Mouse (Mus musculus) right cerebral cortex, postnatal 4 days (tissue): ENCODE measurements at regions not wholly inside any gene's neighbourhood (a gene's known extent, or its start where the extent isn't known, plus 50 kb on each side); places are given as distances from the start of the nearest gene placed in this dataset.
"Not testable (repeated sequence)": the region's sequence is repeated elsewhere in the genome, so short reads cannot be mapped to it uniquely, and the experiment has no call there.

Source experiments
- DNase-seq: peaks from one replicate; pipeline ENCODE4 v3.0.0-alpha.2; 2022

DNA sequence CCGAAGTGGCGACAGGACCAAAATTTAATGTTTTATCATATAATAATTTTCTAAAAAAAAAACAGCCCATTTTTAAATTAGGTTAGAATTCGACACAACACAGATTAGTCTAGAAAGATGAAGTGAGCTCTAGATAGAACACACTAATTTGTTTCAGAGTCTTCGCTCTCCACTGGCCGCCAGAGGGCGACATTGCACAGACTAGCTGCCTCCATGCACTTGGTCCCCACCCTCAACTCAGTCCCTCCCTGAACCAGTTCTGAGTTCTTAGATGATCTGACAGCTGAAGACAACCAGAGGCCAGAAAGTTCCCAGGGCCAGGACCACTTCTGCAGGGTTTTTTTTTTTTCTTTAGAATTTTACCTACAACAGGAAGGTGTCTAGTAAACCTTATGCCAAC is 296.3 kb upstream of the Olfr1507 start:
- DNase-seq: not testable (repeated sequence)

DNA sequence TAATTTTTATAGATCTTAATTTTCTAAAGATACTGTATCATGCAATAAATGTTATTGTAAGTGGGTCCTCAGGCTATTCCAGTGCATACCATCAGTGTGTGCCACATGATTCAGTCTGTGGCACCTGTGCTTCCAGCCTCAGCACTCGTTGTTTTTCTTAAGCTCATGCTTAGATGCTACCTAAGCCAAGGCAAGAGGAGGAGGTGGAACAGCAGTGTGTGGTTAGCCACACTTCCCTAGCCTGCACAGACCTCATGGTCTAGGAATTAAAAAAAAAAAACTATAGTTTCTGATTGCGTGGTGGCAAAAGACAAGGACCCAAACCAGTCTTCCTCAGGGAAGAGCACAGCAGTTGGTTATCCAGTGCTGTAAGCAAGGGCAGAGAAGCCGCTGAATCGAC is 287.3 kb upstream of the Olfr1507 start:
- not testable (repeated sequence) for DNase-seq

DNA sequence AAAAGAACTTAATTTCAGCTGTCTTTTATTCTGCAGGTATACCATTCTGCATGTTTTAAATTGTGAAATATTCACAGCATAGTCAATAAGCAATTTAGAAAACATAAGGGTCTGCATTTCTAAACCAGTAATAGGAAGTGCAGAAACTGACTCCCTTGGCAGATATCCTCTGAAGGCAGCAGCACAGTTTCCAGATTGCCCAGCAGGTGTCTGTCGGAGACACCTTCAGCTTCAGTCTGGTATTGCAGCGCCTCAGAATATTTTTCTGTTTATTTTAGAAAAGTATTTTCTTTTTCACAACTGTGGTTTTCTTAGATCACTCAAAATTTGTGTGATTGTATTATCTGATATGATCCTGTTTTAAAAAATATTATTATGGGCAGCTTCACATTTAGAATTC is 280.3 kb upstream of the Olfr1507 start:
- DNase-seq: not testable (repeated sequence)

DNA sequence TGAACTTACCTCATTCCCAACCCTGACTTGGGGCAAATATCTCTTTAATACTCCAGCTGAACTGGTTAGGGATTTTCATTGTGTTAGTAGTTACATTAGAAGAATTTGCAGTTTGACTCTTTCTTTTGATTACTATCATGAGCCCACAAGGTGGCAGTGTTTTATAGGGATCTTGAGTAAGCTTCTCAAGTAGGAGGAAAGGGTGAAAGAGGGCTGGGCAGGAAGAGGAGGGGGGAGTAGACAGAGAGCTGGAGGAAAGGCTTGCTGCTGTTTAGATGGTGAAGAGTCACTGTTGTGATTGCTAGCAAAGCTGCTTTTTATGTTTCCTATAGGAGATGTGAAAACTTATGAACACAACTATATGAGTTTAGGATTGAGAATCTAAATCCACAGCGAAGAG is 273.9 kb upstream of the Olfr1507 start:
- DNase-seq: not testable (repeated sequence)

DNA sequence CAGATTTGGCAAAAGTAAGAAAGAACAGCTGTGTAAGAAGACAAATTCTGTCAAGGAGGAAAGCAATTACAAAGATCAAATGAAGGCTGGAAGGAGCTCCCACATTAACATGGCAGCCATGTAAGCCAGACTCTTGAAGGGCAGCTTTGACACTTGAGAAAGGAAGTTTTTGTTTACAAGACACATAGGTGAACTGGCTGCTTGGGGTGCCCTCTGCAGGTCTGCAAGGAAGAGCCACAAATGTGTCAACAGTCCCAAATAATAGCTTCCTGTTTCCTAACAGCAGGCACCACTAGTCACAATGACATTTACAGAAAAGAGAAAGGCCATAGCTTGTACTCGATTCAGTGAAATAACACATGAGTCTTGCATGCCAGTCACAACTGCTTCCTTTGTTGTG is 256.6 kb upstream of the Olfr1507 start:
- DNase-seq: not testable (repeated sequence)

DNA sequence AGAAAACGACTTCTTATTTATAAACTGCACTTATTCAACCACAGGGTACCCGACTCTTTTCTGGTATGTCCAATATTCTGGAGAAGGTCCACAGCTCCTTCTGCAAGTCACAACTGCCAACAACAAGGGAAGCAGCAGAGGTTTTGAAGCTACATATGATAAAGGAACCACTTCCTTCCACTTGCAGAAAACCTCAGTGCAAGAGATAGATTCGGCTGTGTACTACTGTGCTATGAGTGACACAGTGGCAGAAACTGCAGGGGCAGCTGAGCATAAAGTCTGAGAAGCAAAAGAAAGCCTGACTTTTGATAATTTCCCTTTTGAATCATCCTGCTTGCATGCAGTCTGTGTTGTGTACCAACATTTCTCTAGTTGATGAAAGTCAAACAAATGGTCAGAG is 231.1 kb upstream of the Olfr1507 start:
- DNase-seq: not testable (repeated sequence)

DNA sequence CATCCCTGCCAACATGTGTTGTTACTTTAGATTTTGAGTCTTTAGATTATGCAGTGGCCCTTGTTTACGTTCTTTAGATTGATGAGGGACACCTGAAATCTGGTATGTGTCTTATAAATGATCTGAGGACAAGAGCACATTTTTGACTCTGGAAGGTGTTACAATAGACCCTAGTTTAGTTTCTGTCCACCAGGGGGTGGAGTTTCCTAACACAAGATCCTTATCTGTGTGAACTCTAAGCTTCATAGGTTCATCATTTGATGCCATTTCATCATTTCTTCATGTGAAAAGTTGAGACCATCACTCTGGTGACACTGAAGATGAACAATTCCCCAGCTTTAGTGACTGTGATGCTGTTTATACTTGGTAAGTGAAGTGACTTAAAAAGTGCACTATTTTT is 229.4 kb upstream of the Olfr1507 start:
- not testable (repeated sequence) for DNase-seq

DNA sequence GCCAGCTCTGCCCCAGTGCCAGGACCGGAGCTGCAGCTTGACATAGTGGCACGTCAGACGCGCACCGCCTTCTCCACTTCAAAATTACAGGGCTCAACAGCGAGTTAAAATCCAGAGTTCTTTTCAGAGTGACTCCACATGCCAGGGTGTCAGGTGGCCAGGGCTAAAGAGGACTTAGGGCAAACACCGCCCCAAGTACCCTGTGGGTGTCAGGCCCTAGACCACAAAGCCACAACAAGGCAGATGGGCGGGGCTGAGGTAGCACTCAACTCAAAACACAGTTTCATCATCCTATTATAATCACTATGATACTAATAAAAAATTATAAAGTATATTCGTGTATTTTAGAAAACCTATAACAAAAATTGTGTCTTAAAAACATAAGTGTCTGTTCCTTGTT is 225.1 kb upstream of the Olfr1507 start:
- no peak for DNase-seq

DNA sequence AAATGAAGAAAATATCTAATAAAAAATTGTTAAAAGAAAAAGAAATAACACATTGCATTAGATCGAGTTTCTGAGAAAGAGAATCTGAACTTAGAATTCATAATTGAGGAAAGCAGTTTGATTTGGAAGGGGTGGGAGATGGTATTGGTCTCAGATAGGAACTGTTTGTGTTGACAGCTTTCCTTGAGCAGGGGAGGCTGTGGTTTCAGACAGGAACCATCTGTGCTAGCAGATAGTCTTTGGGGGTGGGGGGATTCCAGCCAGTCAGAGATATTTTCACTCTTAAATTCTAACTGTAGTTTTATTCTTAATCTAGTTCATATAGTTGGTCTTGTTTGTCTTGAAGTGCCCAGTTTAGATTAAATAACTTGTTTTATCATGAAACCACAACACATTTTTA is 205.3 kb upstream of the Olfr1507 start:
- DNase-seq: not testable (repeated sequence)

DNA sequence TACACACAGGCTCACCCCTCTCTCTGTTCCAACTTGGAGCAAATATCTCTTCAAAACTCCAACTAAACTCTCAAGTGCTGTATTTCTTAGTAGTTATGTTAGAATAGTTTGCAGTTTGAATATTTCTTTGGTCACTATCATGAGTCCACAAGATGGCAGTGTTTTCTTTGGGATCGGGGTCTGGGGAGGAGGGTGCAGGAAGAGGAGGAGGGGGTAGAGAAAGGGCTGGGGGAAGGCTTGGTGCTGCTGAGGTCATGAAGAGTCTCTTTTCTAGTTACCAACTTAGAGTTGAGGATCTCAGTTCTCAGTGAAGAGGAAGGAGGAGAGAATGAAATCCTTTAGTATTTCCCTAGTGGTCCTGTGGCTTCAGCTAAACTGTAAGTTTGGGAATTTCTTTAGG is 188.1 kb upstream of the Olfr1507 start:
- not testable (repeated sequence) for DNase-seq

DNA sequence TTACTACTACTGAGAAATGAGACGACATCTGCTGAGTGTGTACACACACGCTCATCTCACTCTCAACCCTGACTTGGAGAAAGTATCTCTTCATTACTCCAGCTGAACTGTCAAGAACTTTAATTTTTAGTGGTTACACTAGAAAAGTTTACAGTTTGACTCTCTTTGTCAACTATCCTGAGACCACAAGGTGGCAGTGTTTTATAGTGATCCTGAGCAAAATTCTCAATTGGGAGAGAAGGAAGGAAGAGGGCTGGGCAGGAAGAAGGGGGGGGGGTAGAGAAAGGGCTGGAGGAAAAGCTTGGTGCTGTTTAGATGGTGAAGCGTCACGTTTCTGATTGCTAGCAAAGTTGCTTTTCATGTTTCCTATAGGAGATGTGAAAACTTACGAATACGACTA is 158.8 kb upstream of the Olfr1507 start:
- DNase-seq: no peak

DNA sequence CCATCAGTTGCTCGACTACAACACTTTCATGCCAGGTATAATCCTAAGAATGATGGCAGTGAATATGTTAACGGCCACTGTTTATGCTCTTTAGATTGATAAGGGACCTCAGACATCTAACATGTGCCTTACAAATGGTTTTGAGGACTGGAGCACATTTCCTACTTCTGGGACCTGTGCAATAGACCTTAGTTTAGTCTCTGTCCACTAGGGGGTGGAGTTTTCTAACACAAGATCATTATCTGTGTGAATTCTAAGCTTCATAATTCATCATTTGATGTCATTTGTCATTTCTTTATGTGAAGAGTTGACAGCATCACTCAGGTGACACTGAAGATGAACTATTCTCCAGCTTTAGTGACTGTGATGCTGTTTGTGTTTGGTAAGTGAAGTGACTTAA is 142.6 kb upstream of the Olfr1507 start:
- DNase-seq: no peak

DNA sequence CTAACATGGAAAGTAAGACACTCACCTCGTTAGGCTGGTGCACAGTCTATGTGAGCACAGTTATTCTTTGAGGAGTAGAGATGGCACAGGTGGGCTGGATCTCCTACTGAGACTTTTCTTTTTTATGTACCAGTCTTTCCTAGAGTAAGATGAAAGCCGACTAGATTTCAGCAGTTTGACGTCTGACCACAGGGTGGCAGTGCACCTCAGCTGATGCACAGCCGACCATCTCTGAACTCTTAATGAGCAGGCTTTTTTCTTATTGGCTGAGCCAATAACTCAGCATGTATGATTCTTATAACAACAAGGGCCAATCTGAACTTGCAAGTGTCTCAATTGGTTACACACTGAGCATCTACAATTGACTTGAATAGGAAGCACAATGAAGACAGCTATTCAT is 126.6 kb upstream of the Olfr1507 start:
- DNase-seq: peak; percentile 3

DNA sequence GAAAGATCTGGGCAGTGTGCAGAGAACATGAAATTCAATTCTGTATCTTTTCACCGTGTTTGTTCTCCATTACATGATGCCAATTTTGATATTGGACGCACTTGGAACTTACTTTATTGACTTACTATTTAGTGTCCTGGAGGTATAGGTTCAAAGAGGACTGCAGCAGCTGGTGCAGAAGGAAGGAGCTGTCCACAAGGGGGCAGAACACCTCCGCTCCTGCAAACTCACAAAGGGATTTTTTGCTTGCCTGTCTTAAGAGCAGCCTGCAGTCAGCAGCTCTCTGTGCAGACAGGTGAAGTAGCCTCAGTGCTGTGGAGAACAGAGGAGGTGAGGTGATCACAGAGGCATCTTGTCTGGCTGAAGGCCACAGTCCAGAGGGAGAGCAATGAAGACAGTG is 84.8 kb upstream of the Olfr1507 start:
- DNase-seq: peak; percentile 10

DNA sequence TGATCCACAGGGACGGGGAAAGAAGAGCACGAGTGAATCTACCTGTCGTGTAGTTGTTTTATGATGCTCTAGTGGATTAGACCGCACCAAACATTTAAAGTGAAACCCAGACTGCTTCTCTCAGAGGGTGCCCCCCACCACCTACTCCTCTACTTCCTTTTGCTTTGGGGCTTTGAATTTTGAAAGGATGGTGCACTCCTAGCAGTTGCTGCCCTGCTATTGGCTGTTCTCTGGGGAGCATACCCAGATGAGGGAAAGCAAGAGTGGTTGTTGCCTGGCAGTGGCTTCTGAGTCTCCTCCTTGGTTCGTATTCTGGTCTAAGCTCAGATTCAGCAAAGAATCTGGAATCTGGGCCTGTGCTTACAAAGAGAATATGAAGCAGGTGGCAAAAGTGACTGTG is 71.4 kb upstream of the Olfr1507 start:
- DNase-seq: no peak

DNA sequence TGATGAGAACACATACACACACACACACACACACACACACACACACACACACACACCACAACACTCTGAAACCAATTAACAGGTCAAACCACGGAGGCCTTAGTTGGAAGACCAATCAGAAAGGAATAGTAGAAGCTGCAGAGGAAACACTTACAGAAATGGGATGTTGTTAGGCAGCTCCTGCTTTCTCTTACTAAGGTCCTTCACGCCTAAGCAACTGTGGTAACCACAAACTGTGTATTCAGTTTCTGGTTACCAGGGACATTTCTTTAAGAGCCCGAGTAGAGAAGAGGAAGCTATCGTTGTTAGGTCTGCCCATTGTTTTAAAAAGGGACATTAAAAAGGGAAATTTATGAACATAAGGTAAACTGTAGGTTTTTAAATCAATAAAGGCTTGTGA is 70.1 kb upstream of the Olfr1507 start:
- DNase-seq: no peak

DNA sequence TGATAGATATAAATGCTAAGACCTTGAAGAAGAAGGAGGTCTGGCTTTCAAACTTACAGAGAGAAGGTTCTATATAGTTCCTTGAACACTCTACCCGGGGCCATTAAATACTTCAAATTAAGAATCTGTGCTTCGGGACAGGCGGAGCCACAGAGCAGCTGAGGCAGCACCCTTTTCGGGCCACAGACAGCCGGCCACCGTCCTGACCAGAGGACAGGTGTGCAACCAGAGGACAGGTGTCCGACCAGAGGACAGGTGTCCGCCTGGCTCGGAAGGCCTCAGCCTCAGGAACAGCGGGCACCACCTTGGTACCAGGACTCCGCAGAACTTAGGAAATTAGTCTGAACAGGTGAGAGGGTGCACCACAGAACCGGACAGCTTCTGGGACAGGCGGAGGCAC is 60.8 kb upstream of the Olfr1507 start:
- not testable (repeated sequence) for DNase-seq

DNA sequence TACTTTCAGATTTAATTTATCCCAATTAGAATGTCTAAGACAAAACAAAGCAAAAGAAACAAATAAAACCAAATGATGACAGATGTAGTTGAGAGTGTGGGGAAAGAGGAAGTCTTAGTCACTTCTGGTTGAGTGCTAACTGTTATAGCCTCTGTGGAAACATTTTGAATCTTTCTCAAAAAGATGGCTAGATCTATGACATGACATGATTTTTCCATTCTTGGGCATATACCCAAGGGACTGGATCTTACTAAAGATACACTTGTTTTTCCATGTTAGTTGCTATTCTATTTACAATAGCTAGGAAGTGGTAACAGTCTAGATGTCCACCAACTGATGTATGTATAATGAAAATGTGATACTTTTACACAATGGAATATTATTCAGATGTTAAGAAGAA is 57.9 kb upstream of the Olfr1507 start:
- no peak for DNase-seq

DNA sequence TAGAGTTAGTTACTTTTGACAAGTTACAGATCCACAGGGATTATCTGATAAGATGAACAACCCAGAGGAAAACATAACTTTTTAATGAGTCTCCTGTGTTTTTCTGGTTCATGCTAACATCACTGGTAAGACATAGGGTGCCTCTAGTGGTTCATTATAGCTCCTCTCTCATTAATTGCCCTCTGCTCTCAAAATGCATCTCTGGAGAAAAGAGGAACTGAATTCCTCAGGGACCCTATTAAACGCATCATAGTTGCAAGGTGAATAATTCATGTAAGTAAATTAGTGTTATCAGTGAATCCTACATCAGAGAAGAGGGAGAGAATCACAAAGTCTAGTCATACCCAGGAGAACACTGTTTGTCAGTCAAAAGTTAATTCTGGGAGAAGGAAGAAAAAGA is 52.4 kb upstream of the Olfr1507 start:
- DNase-seq: no peak
